Mouse (Mus musculus) spleen, embryonic (tissue): Measurements from ENCODE around the gene Jak2.

ENCODE experiments used
- CTCF ChIA-PET: fragments of 350-600 bp; sonication (Branson Sonifier 250); formaldehyde crosslinking; loops from one replicate; lab custom pipeline; 2022; lab: Charles Lee

The Jak2 gene

GRCm38 (mm10) chr19:29251191-29251957, at the start of gene Jak2:
Gene Jak2 (plus strand): TSS chr19:29251828.
- CTCF ChIA-PET = no interaction called here

- CTCF ChIA-PET = no interaction called here
Measured at GRCm38 (mm10) chr19:29203337-29203736, 48.3 kb upstream of the Jak2 start.

GRCm38 (mm10) chr19:29204583-29204982, 47.0 kb upstream of the Jak2 start:
- CTCF ChIA-PET = interaction anchor here (0.9 kb wide), 1 partner anchor 105 kb away, joined by 3 read pairs; no protein-coding TSS in a partner anchor

GRCm38 (mm10) chr19:29205267-29205666, 46.4 kb upstream of the Jak2 start:
- CTCF ChIA-PET = interaction anchor here (0.5 kb wide), 1 partner anchor 23 kb away, joined by 6 read pairs; no protein-coding TSS in a partner anchor

- CTCF ChIA-PET = interaction anchor here (0.7 kb wide), 1 partner anchor 209 kb away, joined by 3 read pairs; no protein-coding TSS in a partner anchor
Measured at GRCm38 (mm10) chr19:29209898-29210297, 41.7 kb upstream of the Jak2 start.

GRCm38 (mm10) chr19:29210319-29210718, 41.3 kb upstream of the Jak2 start:
- CTCF ChIA-PET = interaction anchor here (0.7 kb wide), 1 partner anchor 208 kb away, joined by 3 read pairs; no protein-coding TSS in a partner anchor

- CTCF ChIA-PET = no interaction called here
Measured at GRCm38 (mm10) chr19:29215811-29216509, 35.7 kb upstream of the Jak2 start.

GRCm38 (mm10) chr19:29221867-29222266, 29.8 kb upstream of the Jak2 start:
- CTCF ChIA-PET = interaction anchor here (1.2 kb wide), 1 partner anchor 31 kb away, joined by 3 read pairs; no protein-coding TSS in a partner anchor

GRCm38 (mm10) chr19:29224968-29225367, 26.7 kb upstream of the Jak2 start:
- CTCF ChIA-PET = no interaction called here

GRCm38 (mm10) chr19:29226996-29227395, 24.6 kb upstream of the Jak2 start:
- CTCF ChIA-PET = interaction anchor here (0.7 kb wide), 1 partner anchor 137 kb away, joined by 20 read pairs; no protein-coding TSS in a partner anchor

GRCm38 (mm10) chr19:29227941-29228590, 23.6 kb upstream of the Jak2 start:
- CTCF ChIA-PET = interaction anchor here (0.7 kb wide), 1 partner anchor 23 kb away, joined by 6 read pairs; no protein-coding TSS in a partner anchor

GRCm38 (mm10) chr19:29228989-29229388, 22.6 kb upstream of the Jak2 start:
- CTCF ChIA-PET = no interaction called here

GRCm38 (mm10) chr19:29232738-29233137, 18.9 kb upstream of the Jak2 start:
- CTCF ChIA-PET = interaction anchor here (0.7 kb wide), 1 partner anchor 128 kb away, joined by 17 read pairs; no protein-coding TSS in a partner anchor

GRCm38 (mm10) chr19:29236658-29237385, 14.8 kb upstream of the Jak2 start:
- CTCF ChIA-PET = no interaction called here

GRCm38 (mm10) chr19:29238171-29238570, 13.5 kb upstream of the Jak2 start:
- CTCF ChIA-PET = no interaction called here

GRCm38 (mm10) chr19:29239513-29240235, 12.0 kb upstream of the Jak2 start:
- CTCF ChIA-PET = interaction anchor here (0.7 to 1.0 kb wide), 2 partner anchors 15 to 44 kb away, joined by 4 to 6 read pairs; no protein-coding TSS in a partner anchor

GRCm38 (mm10) chr19:29240676-29241075, 11.0 kb upstream of the Jak2 start:
- CTCF ChIA-PET = interaction anchor here (0.7 to 1.0 kb wide), 2 partner anchors 14 to 60 kb away, joined by 4 read pairs; no protein-coding TSS in a partner anchor

GRCm38 (mm10) chr19:29241581-29241980, 10.0 kb upstream of the Jak2 start:
- CTCF ChIA-PET = interaction anchor here (0.7 kb wide), 1 partner anchor 59 kb away, joined by 4 read pairs; no protein-coding TSS in a partner anchor

GRCm38 (mm10) chr19:29249933-29250332, 1.7 kb upstream of the Jak2 start:
- CTCF ChIA-PET = no interaction called here
